Mouse (Mus musculus) cerebellum, adult 9-10 months (tissue): Measurements from ENCODE around the gene Sgpp1.
"Not testable (repeated sequence)": the region's sequence is repeated elsewhere in the genome, so short reads cannot be mapped to it uniquely, and the experiment has no call there.

ENCODE experiments used
- DNase-seq: peaks from one replicate; pipeline ENCODE4 v3.0.0; 2022

The Sgpp1 gene

GRCm38 (mm10) chr12:75731508-75731907 lies 4.0 kb downstream of the Sgpp1 start:
- DNase-seq: no peak

GRCm38 (mm10) chr12:75730458-75730857 lies 5.1 kb downstream of the Sgpp1 start:
- DNase-seq: no peak

GRCm38 (mm10) chr12:75729876-75730275 lies 5.7 kb downstream of the Sgpp1 start:
- DNase-seq: no peak

GRCm38 (mm10) chr12:75727333-75728125 lies 8.0 kb downstream of the Sgpp1 start:
- DNase-seq: no peak

GRCm38 (mm10) chr12:75726349-75726861 lies 9.1 kb downstream of the Sgpp1 start:
- DNase-seq: no peak

- no peak for DNase-seq
Measured at GRCm38 (mm10) chr12:75724621-75725324, 10.8 kb downstream of the Sgpp1 start.

GRCm38 (mm10) chr12:75723839-75724463 lies 11.6 kb downstream of the Sgpp1 start:
- DNase-seq: no peak

GRCm38 (mm10) chr12:75721941-75722340 lies 13.6 kb downstream of the Sgpp1 start:
- DNase-seq: no peak

- no peak for DNase-seq
Measured at GRCm38 (mm10) chr12:75721006-75721405, 14.5 kb downstream of the Sgpp1 start.

- no peak for DNase-seq
Measured at GRCm38 (mm10) chr12:75713596-75713995, 21.9 kb downstream of the Sgpp1 start.

GRCm38 (mm10) chr12:75712905-75713304 lies 22.6 kb downstream of the Sgpp1 start:
- not testable (repeated sequence) for DNase-seq

GRCm38 (mm10) chr12:75710596-75711376 lies 24.7 kb downstream of the Sgpp1 start:
- no peak for DNase-seq

GRCm38 (mm10) chr12:75709506-75709905 lies 26.0 kb downstream of the Sgpp1 start:
- DNase-seq: no peak

GRCm38 (mm10) chr12:75706670-75707069 lies 28.9 kb downstream of the Sgpp1 start:
- no peak for DNase-seq

- DNase-seq: no peak
Measured at GRCm38 (mm10) chr12:75702739-75703122, 32.8 kb downstream of the Sgpp1 start.

GRCm38 (mm10) chr12:75702084-75702738 lies 33.3 kb downstream of the Sgpp1 start:
- no peak for DNase-seq

- no peak for DNase-seq
Measured at GRCm38 (mm10) chr12:75701173-75702083, 34.1 kb downstream of the Sgpp1 start.

GRCm38 (mm10) chr12:75698692-75699091 lies 36.8 kb downstream of the Sgpp1 start:
- DNase-seq: no peak

- not testable (repeated sequence) for DNase-seq
Measured at GRCm38 (mm10) chr12:75695845-75696244, 39.7 kb downstream of the Sgpp1 start.

- no peak for DNase-seq
Measured at GRCm38 (mm10) chr12:75689003-75689402, 46.5 kb downstream of the Sgpp1 start.

GRCm38 (mm10) chr12:75687314-75687713 lies 48.2 kb downstream of the Sgpp1 start:
- no peak for DNase-seq
